Mouse (Mus musculus) right cerebral cortex, postnatal 14 days (tissue): Measurements from ENCODE around the gene Copb2.
A peak's percentile ranks its signal among the peaks of the same experiment; 100 is the strongest.

Experiments used
- DNase-seq: peaks from one replicate; pipeline ENCODE4 v3.0.0; 2022

Gene Copb2

GRCm38 (mm10) chr9:98563137-98564126 is at the start of gene Copb2:
TSS of gene Copb2 (plus strand) at chr9:98563721.
- DNase-seq: peak; percentile 100

GRCm38 (mm10) chr9:98523872-98524271 is 39.6 kb upstream of the Copb2 start:
- no peak for DNase-seq

GRCm38 (mm10) chr9:98524786-98525542 is 38.6 kb upstream of the Copb2 start:
- peak; percentile 33 for DNase-seq

GRCm38 (mm10) chr9:98525543-98525924 is 38.0 kb upstream of the Copb2 start:
- DNase-seq: no peak

GRCm38 (mm10) chr9:98527226-98527625 is 36.3 kb upstream of the Copb2 start:
- DNase-seq: no peak

- DNase-seq: no peak
Measured at GRCm38 (mm10) chr9:98529776-98530175, 33.7 kb upstream of the Copb2 start.

- no peak for DNase-seq
Measured at GRCm38 (mm10) chr9:98530999-98531398, 32.5 kb upstream of the Copb2 start.

- no peak for DNase-seq
Measured at GRCm38 (mm10) chr9:98534675-98535280, 28.7 kb upstream of the Copb2 start.

- DNase-seq: no peak
Measured at GRCm38 (mm10) chr9:98535763-98536162, 27.8 kb upstream of the Copb2 start.

- no peak for DNase-seq
Measured at GRCm38 (mm10) chr9:98538017-98538712, 25.4 kb upstream of the Copb2 start.

- DNase-seq: peak; percentile 74
Measured at GRCm38 (mm10) chr9:98538713-98539360, 24.7 kb upstream of the Copb2 start.

- DNase-seq: no peak
Measured at GRCm38 (mm10) chr9:98544042-98544441, 19.5 kb upstream of the Copb2 start.

GRCm38 (mm10) chr9:98583852-98584251 is 20.3 kb downstream of the Copb2 start:
- DNase-seq: no peak

- no peak for DNase-seq
Measured at GRCm38 (mm10) chr9:98600094-98600493, 36.6 kb downstream of the Copb2 start.

- DNase-seq: peak; percentile 72
Measured at GRCm38 (mm10) chr9:98601156-98601836, 37.8 kb downstream of the Copb2 start, which contains the start of gene Mrps22. TSS of gene Mrps22 (minus strand) at chr9:98601660.

- DNase-seq: no peak
Measured at GRCm38 (mm10) chr9:98601837-98602359, 38.4 kb downstream of the Copb2 start.

- no peak for DNase-seq
Measured at GRCm38 (mm10) chr9:98604896-98605295, 41.4 kb downstream of the Copb2 start.

GRCm38 (mm10) chr9:98628480-98628879 is 65.0 kb downstream of the Copb2 start:
- DNase-seq: no peak

GRCm38 (mm10) chr9:98633287-98634162 is 70.0 kb downstream of the Copb2 start:
- DNase-seq: no peak
